Mouse (Mus musculus) limb, embryonic 14.5 days (tissue): ENCODE measurements around the gene Erich3. TPM values are rescaled to one million over a fixed set of nuclear protein-coding genes. Genes with fewer than 3 reads are reported as not detected.

Source experiments
- ATAC-seq: fragments of 200-750 bp; cut with Nextera tagmentation; 2 replicates; pipeline ENCODE4 v1.8.0; 2017; ENCODE audit warnings: low read depth, moderate number of reproducible peaks, moderate TSS enrichment; ENCODE audit not compliant: low FRiP score
- DNase-seq: peaks from one replicate; pipeline ENCODE4 v3.0.0-alpha.2; 2015; ENCODE audit warnings: low spot score
- H3K27ac ChIP-seq: fragments of 300-500 bp; sonication (generic); replicated peaks from 2 replicates; pipeline ENCODE4 v1.5.1; 2014; ENCODE audit warnings: low read depth, mild to moderate bottlenecking, low read length, moderate library complexity, mixed read lengths
- H3K27me3 ChIP-seq: fragments of 300-500 bp; sonication (generic); 2 replicates; pipeline ENCODE4 v1.6.1; 2014; ENCODE audit warnings: low read length, mixed read lengths; ENCODE audit not compliant: control insufficient read depth, insufficient read depth
- H3K36me3 ChIP-seq: fragments of 300-500 bp; sonication (generic); 2 replicates; pipeline ENCODE4 v1.6.1; 2014; ENCODE audit warnings: mild to moderate bottlenecking, low read length, moderate library complexity, mixed read lengths; ENCODE audit not compliant: control insufficient read depth, insufficient read depth
- H3K4me1 ChIP-seq: fragments of 300-500 bp; sonication (generic); 2 replicates; pipeline ENCODE4 v1.6.1; 2014; ENCODE audit warnings: antibody characterized with exemption, low read length, mixed read lengths; ENCODE audit not compliant: control insufficient read depth, insufficient read depth
- H3K4me2 ChIP-seq: fragments of 300-500 bp; sonication (generic); replicated peaks from 2 replicates; pipeline ENCODE4 v1.6.1; 2014; ENCODE audit warnings: low read depth, mild to moderate bottlenecking, low read length, moderate library complexity; ENCODE audit not compliant: severe bottlenecking
- H3K4me3 ChIP-seq: fragments of 300-500 bp; sonication (generic); replicated peaks from 2 replicates; pipeline ENCODE4 v1.5.1; 2014; ENCODE audit warnings: low read length
- H3K9ac ChIP-seq: fragments of 300-500 bp; sonication (generic); 2 replicates; pipeline ENCODE4 v1.6.1; 2014; ENCODE audit warnings: mild to moderate bottlenecking, low read depth, low read length, moderate library complexity; ENCODE audit not compliant: severe bottlenecking
- H3K9me3 ChIP-seq: fragments of 300-500 bp; sonication (generic); 2 replicates; pipeline ENCODE4 v1.6.1; 2016; ENCODE audit warnings: low read length; ENCODE audit not compliant: control insufficient read depth
- POLR2A ChIP-seq: fragments of 200-500 bp; IDR thresholded peaks from 2 replicates; pipeline ENCODE4 v1.8.0; 2012; ENCODE audit warnings: inconsistent platforms, mild to moderate bottlenecking, moderate library complexity, borderline replicate concordance; ENCODE audit not compliant: insufficient read depth, insufficient read length; ENCODE audit errors: extremely low read depth
- WGBS: fragments of 180-500 bp; shearing (Covaris S2); extraction: QIAGEN DNeasy Blood & Tissue Kit; methylation state at CpG from one replicate; pipeline ENCODE4 v1.1.7; 2014; 5-methylcytosine and 5-hydroxymethylcytosine counted together
- polyA plus RNA-seq, 2 experiments: library from polyadenylated mRNA; depleted of rRNA in 1 of 2; stranded (reverse) in 1 of 2; unstranded in 1 of 2; fragments of >200 nt; fragmentation: Nextera tagmentation in 1 of 2; extraction: Ambion mirVana in 1 of 2; gene quantifications; 2 replicates each; pipeline versions ENCODE4 v1.2.1 to v1.2.3; 2012 to 2014

Erich3 gene
- polyA plus RNA-seq, 2 experiments: 0.45 to 0.53 TPM

DNA sequence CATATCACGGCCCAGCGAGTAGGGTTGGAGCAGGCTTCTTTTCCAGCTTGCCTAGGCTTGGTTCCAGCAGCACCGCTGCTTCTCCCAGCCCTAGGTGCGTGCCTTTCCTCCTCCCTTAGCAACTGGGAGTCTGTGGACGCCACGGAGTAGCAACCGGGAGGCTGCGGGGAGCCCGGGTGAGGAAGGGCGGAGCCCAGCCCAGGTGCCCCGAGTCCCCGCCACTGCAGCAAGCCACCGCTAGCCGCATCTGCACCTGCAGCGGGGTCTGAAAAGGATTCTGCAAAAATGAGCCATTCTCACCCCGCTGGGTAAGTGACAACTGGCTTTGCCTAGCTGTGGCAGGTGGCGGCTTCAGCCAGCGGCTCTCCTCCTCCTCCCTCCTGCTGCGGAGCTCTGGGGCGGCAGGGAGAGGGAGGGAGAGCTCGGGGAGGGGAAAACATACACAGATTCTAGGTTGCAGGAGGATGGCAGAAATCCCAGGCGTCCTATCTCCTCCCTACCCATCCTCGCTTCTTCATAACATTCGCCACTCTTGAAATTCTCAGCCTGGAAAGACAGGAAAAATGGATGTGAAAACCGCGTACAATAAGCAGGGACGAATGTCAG lies 420 bp downstream of the Erich3 start:
- no peak overlapping the region for H3K27ac ChIP-seq
- no peak for TF ChIP-seq POLR2A
- H3K27me3 ChIP-seq: peaks cover 31% of the 10 kb centered on the region
- 0 out of 2 replicates have a peak overlapping the region, but pooled peaks have one; percentile 13 for H3K9ac ChIP-seq
- no peaks in the 10 kb centered on the region for H3K36me3 ChIP-seq
- no peaks in the 10 kb centered on the region for H3K9me3 ChIP-seq
- ATAC-seq: peak; percentile 63; the same call in 1 of the 2 replicates
- H3K4me1 ChIP-seq: peaks cover 5% of the 10 kb centered on the region
- peak; percentile 22 for DNase-seq
- 4% methylated on average over 23 of the region's 27 CpGs for WGBS
- H3K4me2 ChIP-seq: peak overlapping the region; percentile 55
- H3K4me3 ChIP-seq: peak overlapping the region; percentile 32

DNA sequence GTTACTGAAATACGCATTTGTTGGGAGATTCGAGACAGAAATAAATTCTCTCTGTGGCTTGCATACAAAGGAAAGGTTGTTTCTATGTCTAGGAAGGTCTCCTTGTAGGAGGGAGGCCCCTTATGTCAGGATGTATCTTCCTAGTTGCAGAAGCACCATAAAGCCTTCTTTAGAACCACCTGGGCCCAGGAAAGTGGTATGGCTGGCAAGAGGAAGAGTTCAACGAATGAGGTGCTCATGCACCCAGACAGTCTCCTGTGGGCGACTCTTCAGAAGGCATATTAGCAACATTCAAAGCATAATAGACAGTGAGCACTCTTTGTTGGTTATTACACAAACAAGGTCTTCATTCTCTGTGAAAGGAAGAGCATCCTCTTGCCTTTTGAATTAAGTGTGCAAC lies 977 bp downstream of the Erich3 start:
- 39% methylated on average over 4 of the region's 4 CpGs for WGBS
- H3K27me3 ChIP-seq: peaks cover 31% of the 10 kb centered on the region
- DNase-seq (no peak), ATAC-seq (no peak)
- no peak overlapping the region for H3K27ac ChIP-seq
- no peak for TF ChIP-seq POLR2A
- H3K9ac ChIP-seq: no peak overlapping the region
- H3K4me1 ChIP-seq: peaks cover 5% of the 10 kb centered on the region
- no peaks in the 10 kb centered on the region for H3K36me3 ChIP-seq
- no peak overlapping the region for H3K4me3 ChIP-seq
- H3K9me3 ChIP-seq: no peaks in the 10 kb centered on the region
- H3K4me2 ChIP-seq: no peak overlapping the region

GRCm38 (mm10) chr3:154668485-154668884 lies 4.8 kb downstream of the Erich3 start:
- 85% methylated on average over 3 of the region's 3 CpGs for WGBS
- no peaks in the 10 kb centered on the region for H3K9me3 ChIP-seq
- ATAC-seq: no peak

DNA sequence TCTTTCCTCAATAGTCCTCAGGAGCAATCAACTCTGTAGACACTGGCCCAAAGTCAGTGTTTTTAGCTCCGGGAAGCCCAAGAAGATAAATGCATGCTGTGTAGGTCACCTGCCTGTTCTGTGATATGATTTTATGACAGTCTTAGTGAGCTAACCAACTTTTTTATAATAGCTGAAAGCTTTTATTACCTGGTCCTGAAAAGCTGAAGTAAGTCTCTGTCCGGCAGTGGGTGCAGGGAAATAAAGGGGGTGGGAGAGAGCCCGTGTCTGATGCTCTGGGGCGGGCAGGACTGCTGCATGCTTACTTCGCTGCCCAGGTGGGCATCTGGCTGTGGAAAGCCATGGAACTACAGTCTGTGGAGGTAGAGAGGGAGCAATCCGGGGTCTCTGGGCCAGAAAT lies 6.9 kb downstream of the Erich3 start:
- ATAC-seq: no peak
- H3K27ac ChIP-seq: no peak overlapping the region
- 0 out of 2 replicates have a peak, but pooled peaks cover 4% of the 10 kb centered on the region for H3K27me3 ChIP-seq
- no peak for TF ChIP-seq POLR2A
- WGBS: 82% methylated on average over 6 of the region's 6 CpGs
- H3K4me3 ChIP-seq: no peak overlapping the region
- H3K9me3 ChIP-seq: no peaks in the 10 kb centered on the region
- no peak for DNase-seq
- no peak overlapping the region for H3K9ac ChIP-seq
- H3K36me3 ChIP-seq: no peaks in the 10 kb centered on the region
- H3K4me1 ChIP-seq: 0 out of 2 replicates have a peak, but pooled peaks cover 2% of the 10 kb centered on the region
- no peak overlapping the region for H3K4me2 ChIP-seq

More at GRCm38 (mm10) chr3:154668485-154668884, 4.8 kb downstream of the Erich3 start:
- Histone ChIP-seq H3K27ac (no peak overlapping the region), H3K4me3 (no peak overlapping the region), H3K27me3 (peaks cover 19% of the 10 kb centered on the region), H3K4me2 (no peak overlapping the region), H3K4me1 (peaks cover 5% of the 10 kb centered on the region), H3K36me3 (no peaks in the 10 kb centered on the region), H3K9ac (no peak overlapping the region)
- no peak for TF ChIP-seq POLR2A
- no peak for DNase-seq

GRCm38 (mm10) chr3:154671013-154671412 lies 7.4 kb downstream of the Erich3 start:
- ATAC-seq: no peak
- WGBS: 73% methylated on average over 5 of the region's 5 CpGs

GRCm38 (mm10) chr3:154673326-154673725 lies 9.7 kb downstream of the Erich3 start:
- TF ChIP-seq POLR2A: no peak
- H3K27ac ChIP-seq: no peak overlapping the region
- no peak overlapping the region for H3K9ac ChIP-seq
- no peak overlapping the region for H3K4me3 ChIP-seq
- ATAC-seq: no peak
- H3K36me3 ChIP-seq: no peaks in the 10 kb centered on the region
- H3K4me1 ChIP-seq: no peaks in the 10 kb centered on the region
- no peaks in the 10 kb centered on the region for H3K27me3 ChIP-seq
- DNase-seq: no peak
- no peak overlapping the region for H3K4me2 ChIP-seq
- H3K9me3 ChIP-seq: no peaks in the 10 kb centered on the region
- 66% methylated on average over 8 of the region's 8 CpGs for WGBS

More at GRCm38 (mm10) chr3:154671013-154671412, 7.4 kb downstream of the Erich3 start:
- no peak overlapping the region for H3K4me2 ChIP-seq
- no peak overlapping the region for H3K4me3 ChIP-seq
- H3K27me3 ChIP-seq: 0 out of 2 replicates have a peak, but pooled peaks cover 4% of the 10 kb centered on the region
- no peak overlapping the region for H3K9ac ChIP-seq
- TF ChIP-seq POLR2A: no peak
- 0 out of 2 replicates have a peak, but pooled peaks cover 2% of the 10 kb centered on the region for H3K4me1 ChIP-seq
- no peaks in the 10 kb centered on the region for H3K36me3 ChIP-seq
- H3K27ac ChIP-seq: no peak overlapping the region
- DNase-seq: no peak
- no peaks in the 10 kb centered on the region for H3K9me3 ChIP-seq
